Mouse (Mus musculus) testis, adult 2 months (tissue): Measurements from ENCODE around the gene Smim20. TPM values are rescaled to one million over a fixed set of nuclear protein-coding genes. Genes with fewer than 3 reads are reported as not detected.

Source experiments
- H3K27ac ChIP-seq: fragments of 200-500 bp; 2 replicates; pipeline ENCODE4 v1.5.1; 2012; ENCODE audit warnings: low read depth, low read length; ENCODE audit not compliant: control insufficient read depth, insufficient read depth
- H3K27me3 ChIP-seq: fragments of 200-500 bp; 2 replicates; pipeline ENCODE4 v1.6.1; 2012; ENCODE audit warnings: mild to moderate bottlenecking, low read length, moderate library complexity; ENCODE audit not compliant: control insufficient read depth, insufficient read depth
- H3K36me3 ChIP-seq: fragments of 200-500 bp; 2 replicates; pipeline ENCODE4 v1.6.1; 2012; ENCODE audit warnings: mild to moderate bottlenecking, low read length; ENCODE audit not compliant: control insufficient read depth, insufficient read depth
- H3K4me1 ChIP-seq: fragments of 200-500 bp; 2 replicates; pipeline ENCODE4 v1.6.1; 2012; ENCODE audit warnings: low read length; ENCODE audit not compliant: control insufficient read depth, insufficient read depth
- H3K4me3 ChIP-seq: fragments of 200-500 bp; 2 replicates; pipeline ENCODE4 v1.5.1; 2012; ENCODE audit warnings: low read depth, mild to moderate bottlenecking, low read length, moderate library complexity, mixed read lengths; ENCODE audit not compliant: control insufficient read depth
- CTCF ChIP-seq: fragments of 200-500 bp; IDR thresholded peaks from 2 replicates; pipeline ENCODE4 v1.5.1; 2012; ENCODE audit warnings: low read depth, mild to moderate bottlenecking, inconsistent platforms, low read length, moderate library complexity; ENCODE audit not compliant: control insufficient read depth, insufficient read depth, insufficient replicate concordance
- POLR2A ChIP-seq: fragments of 200-500 bp; IDR thresholded peaks from 2 replicates; pipeline ENCODE4 v1.6.1; 2012; ENCODE audit warnings: low read depth, mild to moderate bottlenecking, inconsistent platforms, low read length, moderate library complexity; ENCODE audit not compliant: control insufficient read depth
- polyA plus RNA-seq: library from polyadenylated mRNA; depleted of rRNA; stranded (reverse); fragments of >200 nt; gene quantifications from 2 replicates; pipeline ENCODE4 v1.2.3, GENCODE M21; 2012

The Smim20 gene
- polyA plus RNA-seq, 1 experiment = 15.8 TPM

DNA sequence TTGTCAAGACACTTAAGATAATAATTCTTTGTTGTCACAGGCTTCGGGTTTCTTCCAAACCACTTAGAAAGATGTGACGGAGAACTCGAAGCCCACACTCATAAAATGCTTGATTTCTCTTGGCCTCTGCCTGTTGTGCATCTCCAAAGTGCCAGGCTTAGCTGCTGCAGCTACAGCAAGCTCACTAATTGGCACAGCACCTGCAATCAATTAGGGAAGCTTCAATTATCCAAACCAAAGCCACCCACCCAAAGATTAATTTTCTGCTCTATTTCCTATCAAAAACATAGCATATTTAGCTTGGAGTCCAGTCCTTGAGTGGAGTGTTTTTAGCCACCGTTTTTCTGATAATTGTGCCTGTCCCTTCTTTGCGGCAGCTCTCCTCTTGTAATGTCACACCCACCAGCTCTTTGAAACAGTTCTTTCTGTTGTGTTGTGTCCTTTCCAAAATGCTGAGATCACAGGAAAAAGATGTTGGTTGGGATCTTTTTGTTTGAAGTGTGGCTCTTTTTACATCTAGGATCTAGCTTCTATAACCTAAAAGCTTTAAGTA is 9.7 kb downstream of the Smim20 start:
- H3K36me3 ChIP-seq = no peaks in the 10 kb centered on the region; the same call in 1 of the 2 replicates
- H3K4me3 ChIP-seq = no peak overlapping the region
- H3K27ac ChIP-seq = no peak overlapping the region
- no peaks in the 10 kb centered on the region for H3K27me3 ChIP-seq
- TF ChIP-seq POLR2A (no peak), CTCF (no peak)
- no peaks in the 10 kb centered on the region for H3K4me1 ChIP-seq

DNA sequence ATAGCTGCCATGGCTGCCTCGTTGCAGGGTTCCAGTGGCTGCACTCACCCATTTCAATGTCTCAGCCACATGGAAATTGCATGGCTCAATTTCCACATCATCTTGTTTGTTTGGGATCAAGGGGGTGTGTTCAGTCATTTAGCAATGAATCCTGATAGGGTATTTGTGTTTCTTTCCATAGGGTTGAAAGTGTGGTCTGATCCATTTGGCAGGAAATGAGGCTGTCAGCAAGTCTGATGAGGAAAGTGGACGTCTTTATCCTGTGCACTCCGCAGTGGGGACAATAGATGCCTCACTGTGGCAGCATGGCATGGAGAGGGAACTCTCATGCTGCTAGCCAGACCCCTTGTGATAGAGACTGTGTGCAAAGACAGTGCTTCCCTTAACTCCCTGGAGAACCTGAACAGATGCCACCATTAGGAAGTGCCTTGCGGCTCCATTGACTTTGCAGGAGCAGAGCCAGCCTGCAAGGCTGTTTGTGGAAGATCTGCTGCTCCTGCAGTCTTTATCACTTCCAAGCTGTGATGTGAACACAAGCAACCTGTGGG is 10.9 kb downstream of the Smim20 start:
- no peaks in the 10 kb centered on the region for H3K4me1 ChIP-seq
- H3K27ac ChIP-seq = no peak overlapping the region
- TF ChIP-seq POLR2A = no peak
- TF ChIP-seq CTCF = no peak
- peak overlapping the region; percentile 52 for H3K4me3 ChIP-seq
- no peaks in the 10 kb centered on the region for H3K27me3 ChIP-seq
- H3K36me3 ChIP-seq = no peaks in the 10 kb centered on the region; the same call in 1 of the 2 replicates

DNA sequence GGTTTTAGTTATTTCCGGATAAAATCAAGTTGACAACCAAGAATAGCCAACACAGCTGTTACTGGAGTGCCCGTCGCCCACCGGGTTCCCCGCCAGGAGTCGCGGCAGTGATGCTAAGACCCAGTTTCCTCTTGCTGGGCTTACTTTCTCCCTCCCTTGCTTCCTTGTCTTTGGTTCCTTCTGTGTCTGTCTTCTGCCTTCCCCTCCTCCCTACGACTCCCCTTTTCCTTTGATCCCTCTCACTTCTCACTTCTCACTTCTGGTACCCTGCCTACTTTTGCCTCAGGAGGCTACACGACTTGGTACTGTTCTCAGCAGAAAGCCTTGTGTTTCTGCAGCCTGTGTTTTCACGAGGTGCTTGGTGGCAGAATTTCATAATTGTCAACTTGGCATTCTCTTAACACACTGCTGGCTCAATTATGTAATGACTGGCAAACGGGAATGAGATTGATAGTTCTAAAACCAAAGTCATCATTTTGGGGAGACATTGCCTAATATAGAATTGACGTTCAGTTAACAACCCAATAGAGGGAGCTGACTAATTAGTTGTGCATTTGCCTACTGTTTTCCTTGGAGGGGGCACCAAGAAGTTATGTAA is 12.4 kb downstream of the Smim20 start:
- Histone ChIP-seq H3K27me3 (no peaks in the 10 kb centered on the region), H3K27ac (no peak overlapping the region), H3K4me1 (no peaks in the 10 kb centered on the region), H3K36me3 (no peaks in the 10 kb centered on the region; the same call in 1 of the 2 replicates), H3K4me3 (no peak overlapping the region)
- no peak for TF ChIP-seq CTCF
- no peak for TF ChIP-seq POLR2A

DNA sequence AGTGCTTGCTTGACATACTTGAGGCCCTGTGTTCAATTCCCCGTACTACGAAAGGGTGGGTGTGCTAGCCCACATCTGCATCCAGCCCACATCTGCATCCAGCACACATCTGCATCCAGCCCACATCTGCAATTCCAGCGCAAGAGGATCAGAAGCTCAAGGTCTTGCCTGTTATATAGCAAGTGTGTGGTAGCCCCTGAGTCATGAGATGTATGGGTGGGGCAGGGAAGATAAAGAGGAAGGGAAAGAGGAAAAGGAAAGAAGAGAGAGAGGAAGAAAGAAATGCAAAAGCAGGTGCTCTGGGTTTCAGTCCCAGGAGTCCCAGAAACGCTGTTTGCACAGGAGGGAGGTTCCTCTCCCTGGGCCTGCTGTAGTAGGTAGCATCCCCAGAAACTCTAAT is 15.6 kb downstream of the Smim20 start:
- Histone ChIP-seq H3K36me3 (no peaks in the 10 kb centered on the region; the same call in 1 of the 2 replicates), H3K4me3 (no peak overlapping the region), H3K4me1 (no peaks in the 10 kb centered on the region), H3K27ac (no peak overlapping the region), H3K27me3 (no peaks in the 10 kb centered on the region)
- TF ChIP-seq POLR2A = no peak
- no peak for TF ChIP-seq CTCF

DNA sequence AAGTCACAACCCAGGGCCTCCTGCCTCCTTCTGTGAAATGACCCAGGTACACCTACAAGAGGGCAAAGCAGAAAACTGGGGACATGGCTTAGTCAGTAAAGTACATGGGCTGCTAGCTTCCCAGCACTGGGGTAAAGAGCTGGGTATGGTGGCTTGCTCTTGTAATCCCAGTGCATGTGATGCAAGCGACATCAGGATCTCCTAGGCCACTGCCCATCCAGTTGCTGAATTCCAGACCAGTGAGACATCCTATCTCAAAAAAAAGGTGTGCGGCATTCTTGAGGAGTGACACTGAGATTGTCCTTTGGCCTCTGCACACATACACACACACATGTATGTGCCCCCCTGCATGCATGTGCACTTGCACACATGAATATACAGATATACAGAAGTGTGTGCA is 19.5 kb downstream of the Smim20 start:
- no peaks in the 10 kb centered on the region for H3K27me3 ChIP-seq
- no peak overlapping the region for H3K27ac ChIP-seq
- no peaks in the 10 kb centered on the region for H3K36me3 ChIP-seq
- no peak overlapping the region for H3K4me3 ChIP-seq
- H3K4me1 ChIP-seq = no peaks in the 10 kb centered on the region
- TF ChIP-seq POLR2A (no peak), CTCF (no peak)

DNA sequence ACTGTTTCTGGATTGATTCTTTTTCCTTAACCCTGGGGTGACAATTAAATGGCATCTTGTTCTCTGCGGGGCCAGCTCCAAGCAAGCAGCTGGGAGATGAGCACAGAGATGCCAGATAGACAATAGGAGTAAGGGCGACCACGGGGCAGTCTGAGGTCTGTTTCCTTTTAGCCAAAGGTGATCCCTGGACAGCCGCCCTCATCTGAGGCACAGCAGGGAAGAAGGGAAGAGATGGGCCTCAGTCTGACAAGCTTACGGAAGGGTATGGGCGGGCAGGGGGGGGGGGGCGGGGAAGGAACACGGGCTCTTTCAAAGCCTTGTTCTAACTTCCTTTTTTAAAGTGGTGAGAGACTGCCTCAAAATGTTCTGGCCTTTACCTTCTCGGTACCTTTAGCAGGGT is 22.6 kb downstream of the Smim20 start:
- Histone ChIP-seq H3K27ac (no peak overlapping the region), H3K4me3 (no peak overlapping the region), H3K36me3 (no peaks in the 10 kb centered on the region), H3K27me3 (no peaks in the 10 kb centered on the region), H3K4me1 (no peaks in the 10 kb centered on the region)
- TF ChIP-seq CTCF (no peak), POLR2A (no peak)

GRCm38 (mm10) chr5:53294627-53295026 is 27.7 kb downstream of the Smim20 start:
- H3K4me3 ChIP-seq = no peak overlapping the region
- no peaks in the 10 kb centered on the region for H3K36me3 ChIP-seq
- H3K4me1 ChIP-seq = no peaks in the 10 kb centered on the region
- TF ChIP-seq CTCF (no peak), POLR2A (no peak)
- H3K27ac ChIP-seq = no peak overlapping the region
- H3K27me3 ChIP-seq = no peaks in the 10 kb centered on the region
